Mouse (Mus musculus) urinary bladder, adult 2 months (tissue): Measurements from ENCODE around the gene Zbtb34. TPM values are rescaled to one million over a fixed set of nuclear protein-coding genes. Genes with fewer than 3 reads are reported as not detected.

Experiments
- DNase-seq: peaks from one replicate; pipeline ENCODE4 v3.0.0; 2022; ENCODE audit warnings: low spot score
- polyA plus RNA-seq: library from polyadenylated mRNA; depleted of rRNA; stranded (reverse); fragments of >200 nt; gene quantifications from 2 replicates; pipeline ENCODE4 v1.2.3, GENCODE M21; 2012

The Zbtb34 gene
- polyA plus RNA-seq, 1 experiment, result 9.7 TPM

- no peak for DNase-seq
Observed at GRCm38 (mm10) chr2:33401217-33401616, 29.9 kb downstream of the Zbtb34 start.

- no peak for DNase-seq
Observed at GRCm38 (mm10) chr2:33400541-33400940, 30.6 kb downstream of the Zbtb34 start.

GRCm38 (mm10) chr2:33399091-33399490, 32.0 kb downstream of the Zbtb34 start:
- DNase-seq, result no peak

- no peak for DNase-seq
Observed at GRCm38 (mm10) chr2:33397036-33397435, 34.1 kb downstream of the Zbtb34 start.

- DNase-seq, result no peak
Observed at GRCm38 (mm10) chr2:33395053-33395452, 36.1 kb downstream of the Zbtb34 start.

- no peak for DNase-seq
Observed at GRCm38 (mm10) chr2:33393951-33394635, 37.0 kb downstream of the Zbtb34 start.

- no peak for DNase-seq
Observed at GRCm38 (mm10) chr2:33393021-33393420, 38.1 kb downstream of the Zbtb34 start.

- no peak for DNase-seq
Observed at GRCm38 (mm10) chr2:33371648-33372408, 59.3 kb downstream of the Zbtb34 start.

GRCm38 (mm10) chr2:33370777-33371647, 60.1 kb downstream of the Zbtb34 start, which contains the start of gene Ralgps1:
TSS of gene Ralgps1 (minus strand) at chr2:33371486.
- peak; percentile 92 for DNase-seq

GRCm38 (mm10) chr2:33370276-33370776, 60.8 kb downstream of the Zbtb34 start:
- no peak for DNase-seq

- DNase-seq, result no peak
Observed at GRCm38 (mm10) chr2:33369453-33369852, 61.7 kb downstream of the Zbtb34 start.

GRCm38 (mm10) chr2:33368486-33368885, 62.6 kb downstream of the Zbtb34 start:
- no peak for DNase-seq

- no peak for DNase-seq
Observed at GRCm38 (mm10) chr2:33365703-33366471, 65.2 kb downstream of the Zbtb34 start.

- no peak for DNase-seq
Observed at GRCm38 (mm10) chr2:33364656-33365055, 66.5 kb downstream of the Zbtb34 start.

GRCm38 (mm10) chr2:33363890-33364289, 67.2 kb downstream of the Zbtb34 start:
- DNase-seq, result no peak

GRCm38 (mm10) chr2:33361139-33361716, 69.9 kb downstream of the Zbtb34 start:
- DNase-seq, result no peak

- no peak for DNase-seq
Observed at GRCm38 (mm10) chr2:33360564-33360963, 70.6 kb downstream of the Zbtb34 start.

GRCm38 (mm10) chr2:33359184-33359583, 71.9 kb downstream of the Zbtb34 start:
- no peak for DNase-seq

- no peak for DNase-seq
Observed at GRCm38 (mm10) chr2:33357250-33357838, 73.8 kb downstream of the Zbtb34 start.
